Mouse (Mus musculus) spleen, postnatal 14 days (tissue): ENCODE data around the gene Gclm.

Experiments used
- DNase-seq, 2 experiments: peaks; one replicate each; pipeline ENCODE4 v3.0.0; 2021 to 2022; ENCODE audit warnings: low spot score in 2 of 2

The Gclm gene

DNA sequence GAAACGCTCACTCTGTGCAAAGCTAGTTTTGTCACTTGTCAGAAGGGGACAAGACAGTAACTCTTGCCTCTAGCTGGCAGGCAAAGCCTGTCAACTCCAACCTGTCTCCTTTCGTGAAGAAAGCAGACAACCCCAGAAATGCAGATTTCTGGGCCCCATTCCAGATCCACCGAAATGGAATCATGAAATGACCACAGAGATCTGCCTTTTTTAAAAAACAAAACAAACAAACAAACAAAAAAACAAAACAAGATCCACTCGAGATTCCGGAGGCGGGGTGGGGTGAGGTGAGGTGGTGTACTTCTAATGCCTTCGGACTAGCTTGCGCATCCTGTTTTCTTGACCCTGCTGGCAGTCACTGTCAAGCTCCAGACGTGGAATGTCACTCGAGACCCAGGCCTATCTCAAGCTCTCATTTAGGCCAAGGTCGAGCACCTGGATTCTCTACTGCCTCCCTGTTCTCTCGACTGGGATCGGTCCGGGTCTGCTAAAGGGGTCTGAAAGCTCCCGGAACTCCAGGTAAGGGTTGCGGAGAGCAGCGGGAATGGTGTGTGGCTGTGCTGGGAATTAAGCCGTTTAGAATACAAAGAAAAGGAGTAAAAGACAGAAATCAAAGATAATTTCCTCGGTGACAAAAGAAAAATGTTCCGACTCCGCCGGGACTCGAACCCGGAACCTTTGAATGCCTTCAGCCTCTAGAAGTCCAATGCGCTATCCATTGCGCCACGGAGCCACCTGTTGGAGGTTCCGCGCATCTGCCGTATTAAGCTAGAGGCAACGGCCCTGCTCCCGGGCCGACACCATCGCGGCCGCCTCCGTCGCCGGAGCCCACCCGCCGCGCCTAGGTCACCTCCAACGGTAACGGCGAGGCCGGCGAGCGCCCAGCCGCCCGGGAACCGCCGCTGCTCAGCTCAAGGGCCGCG, 47.2 kb downstream of the Gclm start:
- DNase-seq = peak; percentile 93

GRCm38 (mm10) chr3:122293223-122293953, 48.0 kb downstream of the Gclm start:
- DNase-seq = no peak

GRCm38 (mm10) chr3:122293954-122294850, 48.8 kb downstream of the Gclm start, which contains the start of gene Bcar3:
TSS of gene Bcar3 (plus strand) at chr3:122294136.
- peak; percentile 56 to 70 for DNase-seq

- peak in 1 of 2 experiments; percentile 40 for DNase-seq
Measured at GRCm38 (mm10) chr3:122295511-122295910, 50.2 kb downstream of the Gclm start.

DNA sequence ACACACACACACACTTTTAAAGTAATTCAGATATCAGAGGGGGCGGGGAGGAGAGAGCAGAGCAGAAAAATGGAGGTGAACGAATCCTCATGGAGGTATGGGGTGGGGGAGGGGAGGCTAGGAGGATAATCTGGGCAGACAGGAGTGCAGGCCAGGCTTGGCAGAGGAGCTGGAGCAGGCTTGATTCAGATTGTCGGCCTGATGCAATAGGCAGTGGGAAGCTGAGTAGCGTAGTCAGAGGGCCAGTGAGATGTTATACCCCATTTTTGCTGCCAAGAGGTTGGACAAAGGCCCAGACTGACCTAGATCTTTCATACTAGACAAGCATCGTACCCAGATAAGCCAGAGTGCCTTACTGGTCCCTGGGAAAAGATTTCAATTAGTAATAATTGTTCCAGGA, 51.6 kb downstream of the Gclm start:
- DNase-seq = no peak

- DNase-seq = no peak
Measured at GRCm38 (mm10) chr3:122300983-122301919, 55.9 kb downstream of the Gclm start.

GRCm38 (mm10) chr3:122304560-122304959, 59.2 kb downstream of the Gclm start:
- DNase-seq = no peak

DNA sequence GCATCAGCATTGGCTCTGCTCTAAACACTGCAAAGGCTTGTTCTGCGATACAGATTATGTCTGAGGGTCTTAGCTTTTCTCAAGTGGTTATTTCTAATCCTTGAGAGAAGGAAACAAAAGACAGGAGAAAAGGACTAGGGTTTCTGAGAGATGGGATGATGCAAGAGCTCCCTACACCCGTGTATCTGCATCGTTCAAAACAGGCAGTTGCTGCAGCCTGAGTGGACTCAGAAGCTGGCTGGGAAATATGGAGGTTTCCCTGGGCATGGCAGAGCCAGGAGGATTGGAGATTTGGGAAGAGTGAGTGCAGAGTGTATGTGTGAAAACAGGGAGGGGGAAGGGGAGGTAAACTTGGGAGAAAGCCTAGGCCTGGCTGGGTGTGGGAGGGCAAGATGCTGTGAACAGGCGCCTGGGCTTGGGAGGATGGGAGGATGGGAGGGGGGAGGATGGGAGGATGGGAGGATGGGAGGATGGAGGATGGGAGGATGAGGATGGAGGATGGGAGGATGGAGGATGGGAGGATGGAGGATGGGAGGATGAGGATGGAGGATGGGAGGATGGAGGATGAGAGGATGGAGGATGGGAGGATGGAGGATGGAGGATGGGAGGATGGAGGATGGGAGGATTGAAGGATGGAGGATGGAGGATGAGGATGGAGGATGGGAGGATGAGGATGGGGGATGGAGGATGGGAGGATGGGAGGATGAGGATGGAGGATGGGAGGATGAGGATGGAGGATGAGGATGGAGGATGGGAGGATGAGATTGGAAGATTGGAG, 62.7 kb downstream of the Gclm start:
- no peak for DNase-seq

DNA sequence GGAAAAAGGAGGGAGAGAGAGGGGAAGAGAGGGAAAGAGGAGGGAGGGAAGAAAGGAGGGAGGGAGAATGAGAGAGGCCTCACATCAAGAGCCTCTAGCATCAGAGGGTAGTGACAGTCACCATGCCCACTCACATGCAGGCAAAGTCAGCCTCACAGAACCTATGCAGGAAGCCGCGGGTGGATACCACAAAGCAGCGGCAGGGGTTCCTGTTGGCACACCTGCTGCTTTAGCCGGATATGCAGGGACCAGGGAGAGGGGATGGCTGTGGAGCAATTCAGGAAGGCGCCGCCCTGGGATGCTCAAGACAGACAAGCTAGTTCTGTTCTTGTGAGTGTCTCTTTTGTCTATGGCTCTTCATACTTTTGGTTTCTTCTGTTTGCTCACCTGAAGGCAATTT, 63.6 kb downstream of the Gclm start:
- no peak for DNase-seq

GRCm38 (mm10) chr3:122312078-122312477, 66.7 kb downstream of the Gclm start:
- peak; percentile 57 to 74 for DNase-seq

DNA sequence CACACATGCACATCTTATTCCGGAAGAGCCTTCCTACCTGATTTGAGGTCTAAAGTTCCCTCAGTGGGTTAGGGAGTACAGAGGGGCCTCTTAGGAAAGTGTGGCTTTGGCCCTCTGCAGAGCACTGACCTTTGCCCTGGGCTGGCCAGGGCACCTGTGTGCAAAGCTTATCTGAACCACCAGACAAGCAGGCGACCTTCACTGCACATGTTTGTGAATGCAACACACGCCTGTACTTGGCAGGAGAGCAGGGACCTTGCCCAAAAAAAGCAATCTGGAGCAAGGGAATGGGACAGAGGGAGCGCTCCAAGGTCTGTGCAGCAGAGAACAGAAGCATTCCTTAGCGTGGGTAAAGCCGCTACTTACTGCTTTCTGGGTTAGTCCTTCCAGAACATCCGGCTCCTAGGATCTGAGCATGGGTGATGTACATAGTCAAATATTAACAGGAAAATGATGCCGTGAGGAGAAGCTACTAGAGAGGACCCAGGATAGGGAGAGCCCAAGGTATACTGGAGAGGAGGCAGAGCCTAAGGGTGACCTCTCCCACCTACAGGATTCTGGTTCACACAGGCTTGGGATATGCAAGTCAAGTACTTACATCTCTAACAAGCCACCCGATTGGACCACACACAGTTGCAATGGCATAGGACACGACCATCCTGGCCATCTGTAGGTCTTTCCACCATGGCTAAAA, 67.7 kb downstream of the Gclm start:
- no peak for DNase-seq

- DNase-seq = no peak
Measured at GRCm38 (mm10) chr3:122313936-122314335, 68.6 kb downstream of the Gclm start.

DNA sequence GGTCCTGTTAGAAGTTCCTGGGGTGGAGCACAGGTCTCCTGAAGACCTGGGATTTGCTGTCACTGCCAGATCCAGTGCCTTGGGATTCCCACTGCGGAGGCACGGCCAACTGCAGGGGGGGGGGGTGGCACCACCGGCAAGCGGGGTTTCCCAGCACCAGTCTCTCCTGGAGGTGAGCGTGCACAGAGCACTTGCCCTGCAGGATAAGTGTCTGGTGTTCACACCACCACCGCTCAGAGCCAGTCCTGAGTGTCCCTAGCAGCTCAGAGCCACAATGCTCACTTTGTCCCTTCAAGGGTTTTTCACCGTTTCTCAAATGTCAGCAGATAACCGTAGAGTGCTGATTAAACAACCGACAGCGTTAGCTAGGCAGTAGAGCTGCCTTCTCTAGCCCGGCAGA, 71.3 kb downstream of the Gclm start:
- no peak for DNase-seq

DNA sequence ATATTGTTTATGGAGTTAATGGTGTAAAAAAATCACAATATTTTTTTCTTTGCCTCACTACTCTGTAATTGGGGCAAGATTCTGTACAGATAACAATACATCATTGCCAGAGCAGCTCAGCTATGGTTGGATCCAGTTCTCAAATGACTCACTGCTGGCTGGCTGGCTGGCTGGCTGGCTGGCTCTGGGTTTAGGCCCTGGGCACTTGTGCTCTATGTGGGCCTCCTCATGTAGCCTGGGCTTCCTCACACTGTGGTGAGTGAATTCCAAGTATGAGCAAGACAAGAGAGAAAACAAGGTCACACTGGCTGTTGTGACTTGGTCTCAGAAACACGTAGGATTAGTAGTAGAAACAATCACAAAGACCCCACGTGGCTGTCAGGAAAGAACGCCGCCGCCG, 72.0 kb downstream of the Gclm start:
- no peak for DNase-seq
